Mouse (Mus musculus) heart, embryonic 15.5 days (tissue): ENCODE measurements around the gene Plpp3. TPM values are rescaled to one million over a fixed set of nuclear protein-coding genes. Genes with fewer than 3 reads are reported as not detected.

Experiments used
- ATAC-seq: fragments of 200-750 bp; cut with Nextera tagmentation; replicated peaks from 2 replicates; pipeline ENCODE4 v1.8.0; 2017; ENCODE audit warnings: low read depth, moderate TSS enrichment; ENCODE audit not compliant: insufficient number of reproducible peaks, insufficient read depth, low FRiP score
- H3K27ac ChIP-seq: fragments of 300-500 bp; sonication (generic); 2 replicates; pipeline ENCODE4 v1.5.1; 2015; ENCODE audit warnings: mild to moderate bottlenecking, inconsistent platforms
- H3K27me3 ChIP-seq: fragments of 300-500 bp; sonication (generic); 2 replicates; pipeline ENCODE4 v1.6.1; 2015; ENCODE audit warnings: inconsistent platforms
- H3K36me3 ChIP-seq: fragments of 300-500 bp; sonication (generic); 2 replicates; pipeline ENCODE4 v1.6.1; 2015; ENCODE audit warnings: mild to moderate bottlenecking, inconsistent platforms
- H3K4me1 ChIP-seq: fragments of 300-500 bp; sonication (generic); replicated peaks from 2 replicates; pipeline ENCODE4 v1.6.1; 2015; ENCODE audit warnings: inconsistent platforms
- H3K4me2 ChIP-seq: fragments of 300-500 bp; sonication (generic); 2 replicates; pipeline ENCODE4 v1.6.1; 2015; ENCODE audit warnings: inconsistent platforms, mild to moderate bottlenecking, moderate library complexity
- H3K4me3 ChIP-seq: fragments of 300-500 bp; sonication (generic); 2 replicates; pipeline ENCODE4 v1.5.1; 2015; ENCODE audit warnings: mild to moderate bottlenecking, inconsistent platforms
- H3K9ac ChIP-seq: fragments of 300-500 bp; sonication (generic); 2 replicates; pipeline ENCODE4 v1.6.1; 2015; ENCODE audit warnings: mild to moderate bottlenecking, inconsistent platforms
- H3K9me3 ChIP-seq: fragments of 300-500 bp; sonication (generic); replicated peaks from 2 replicates; pipeline ENCODE4 v1.6.1; 2016; ENCODE audit warnings: inconsistent platforms
- WGBS: fragments of 180-500 bp; shearing (Covaris S2); methylation state at CpG from one replicate; pipeline ENCODE4 v1.1.7; 2015; ENCODE audit warnings: mixed read lengths; 5-methylcytosine and 5-hydroxymethylcytosine counted together
- polyA plus RNA-seq: library from polyadenylated mRNA; unstranded; fragments of >200 nt; fragmentation: Nextera tagmentation; extraction: Ambion mirVana; gene quantifications from 2 replicates; pipeline ENCODE4 v1.2.1, GENCODE M21; 2015

The Plpp3 gene
- polyA plus RNA-seq, 1 experiment from 2014 or later = 35.0 TPM

- peak overlapping the region; percentile 83 for H3K9ac ChIP-seq
- H3K36me3 ChIP-seq = no peaks in the 10 kb centered on the region; the same call in 1 of the 2 replicates
- peak overlapping the region; percentile 84 for H3K4me3 ChIP-seq
- H3K27ac ChIP-seq = peak overlapping the region; percentile 86
- no peak for ATAC-seq
- H3K4me2 ChIP-seq = peak overlapping the region; percentile 77
- no peaks in the 10 kb centered on the region for H3K9me3 ChIP-seq
- 6% methylated on average over 18 of the region's 18 CpGs for WGBS
- H3K4me1 ChIP-seq = peaks cover 13% of the 10 kb centered on the region
- H3K27me3 ChIP-seq = peaks cover 12% of the 10 kb centered on the region; the same call in 1 of the 2 replicates
These were observed 1.7 kb downstream of the Plpp3 start for GRCm38 (mm10) chr4:105158651-105159530.

DNA sequence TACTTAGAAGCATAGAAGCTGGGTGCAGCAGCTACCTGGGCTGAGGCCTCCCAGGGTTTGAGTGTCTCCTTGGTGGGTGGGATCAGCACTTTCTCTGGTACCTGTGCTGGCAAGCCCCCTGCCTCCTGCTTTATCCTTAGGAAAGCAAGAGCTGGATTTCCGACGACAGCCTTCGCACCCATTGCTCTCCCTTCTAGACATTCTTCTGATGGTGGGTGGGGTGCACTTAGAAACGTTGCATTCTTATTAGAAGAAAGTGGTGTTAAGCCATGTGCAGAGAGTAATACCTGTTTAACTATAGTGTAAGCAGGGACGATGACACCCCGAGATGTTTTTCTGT is 2.4 kb downstream of the Plpp3 start:
- Histone ChIP-seq H3K4me3 (peak overlapping the region; percentile 84), H3K4me1 (peaks cover 13% of the 10 kb centered on the region), H3K4me2 (peak overlapping the region; percentile 77), H3K27ac (no peak overlapping the region), H3K9me3 (no peaks in the 10 kb centered on the region), H3K9ac (peak overlapping the region; percentile 83), H3K27me3 (peaks cover 12% of the 10 kb centered on the region; the same call in 1 of the 2 replicates), H3K36me3 (no peaks in the 10 kb centered on the region; the same call in 1 of the 2 replicates)
- WGBS = 31% methylated on average over 6 of the region's 6 CpGs
- ATAC-seq = no peak

GRCm38 (mm10) chr4:105160470-105160869 is 3.3 kb downstream of the Plpp3 start:
- ATAC-seq = no peak
- H3K27me3 ChIP-seq = peaks cover 4% of the 10 kb centered on the region; the same call in 1 of the 2 replicates
- no peaks in the 10 kb centered on the region for H3K9me3 ChIP-seq
- H3K4me2 ChIP-seq = peak overlapping the region; percentile 21; the same call in 1 of the 2 replicates
- H3K4me1 ChIP-seq = peaks cover 13% of the 10 kb centered on the region
- 87% methylated on average over 6 of the region's 6 CpGs for WGBS
- H3K36me3 ChIP-seq = no peaks in the 10 kb centered on the region; the same call in 1 of the 2 replicates
- no peak overlapping the region for H3K27ac ChIP-seq
- no peak overlapping the region for H3K9ac ChIP-seq
- no peak overlapping the region for H3K4me3 ChIP-seq

DNA sequence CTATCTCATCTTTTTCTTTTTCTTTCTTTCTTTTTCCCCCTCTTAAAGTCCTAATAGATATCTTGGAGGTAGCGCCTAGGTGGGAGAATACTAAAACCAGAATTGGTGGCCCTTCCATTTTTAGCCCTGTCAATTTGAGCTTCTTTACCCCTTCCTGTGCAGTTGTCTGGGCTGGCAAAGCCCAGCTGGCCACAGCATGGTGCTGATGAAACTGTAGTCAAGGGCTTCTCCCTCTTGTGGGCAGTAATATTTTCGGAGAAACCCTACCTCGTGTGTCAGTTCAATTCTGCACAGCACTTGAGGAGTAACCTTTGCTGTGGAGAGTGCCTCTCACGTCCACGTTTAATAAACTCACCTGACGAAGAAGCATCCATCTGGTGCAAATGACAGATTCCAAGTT is 4.9 kb downstream of the Plpp3 start:
- ATAC-seq = no peak
- H3K4me3 ChIP-seq = no peak overlapping the region

DNA sequence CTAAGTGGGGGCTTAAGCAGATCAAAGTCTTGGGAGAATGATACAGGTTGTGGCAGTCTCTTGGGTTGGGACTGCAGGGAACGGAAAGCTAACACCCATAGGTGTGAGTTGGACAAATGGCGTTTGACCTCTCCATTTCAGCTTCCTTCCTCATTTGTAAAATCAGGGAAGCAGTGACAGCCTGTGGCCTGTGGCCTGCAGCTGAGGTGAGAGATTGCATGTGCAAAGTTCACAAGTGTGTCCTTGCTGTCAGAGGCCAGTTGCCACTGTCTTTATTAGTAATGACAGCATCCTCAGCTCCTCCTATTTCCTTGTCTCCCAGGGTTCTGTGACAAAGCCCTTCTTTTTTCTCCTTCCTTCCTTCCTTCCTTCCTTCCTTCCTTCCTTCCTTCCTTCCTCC is 5.5 kb downstream of the Plpp3 start:
- 48% methylated on average over 2 of the region's 2 CpGs for WGBS
- no peak overlapping the region for H3K9ac ChIP-seq
- no peaks in the 10 kb centered on the region for H3K9me3 ChIP-seq

More for the DNA sequence above, 4.9 kb downstream of the Plpp3 start:
- H3K9me3 ChIP-seq = no peaks in the 10 kb centered on the region
- no peak overlapping the region for H3K4me2 ChIP-seq
- H3K36me3 ChIP-seq = no peaks in the 10 kb centered on the region; the same call in 1 of the 2 replicates
- H3K9ac ChIP-seq = no peak overlapping the region
- peaks cover 3% of the 10 kb centered on the region; the same call in 1 of the 2 replicates for H3K27me3 ChIP-seq
- WGBS = 74% methylated on average over 6 of the region's 6 CpGs
- H3K27ac ChIP-seq = no peak overlapping the region
- H3K4me1 ChIP-seq = peaks cover 13% of the 10 kb centered on the region

DNA sequence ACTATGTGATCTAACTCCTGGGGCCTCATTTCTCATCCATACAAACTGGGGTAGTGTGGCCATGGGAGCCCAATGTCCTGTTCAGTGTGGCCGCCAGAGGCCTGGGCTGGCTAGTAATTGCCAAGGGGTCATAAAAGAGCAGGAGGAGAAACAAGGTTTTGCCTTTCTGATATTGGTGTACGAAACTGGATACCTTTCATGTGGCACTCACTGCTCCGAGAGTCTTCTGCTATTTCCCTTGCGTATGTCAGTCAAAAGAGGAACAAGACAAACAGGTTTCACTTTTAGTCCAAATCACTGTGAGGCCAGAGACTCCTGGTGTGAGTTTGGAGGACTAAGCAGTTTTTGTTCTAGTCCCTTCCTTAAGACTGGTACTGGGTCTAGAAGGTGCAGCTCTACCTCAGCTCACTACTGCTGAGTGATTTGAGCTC is 6.8 kb downstream of the Plpp3 start:
- no peak overlapping the region for H3K27ac ChIP-seq
- H3K9ac ChIP-seq = no peak overlapping the region
- H3K4me3 ChIP-seq = no peak overlapping the region
- ATAC-seq = no peak
- H3K36me3 ChIP-seq = no peaks in the 10 kb centered on the region; the same call in 1 of the 2 replicates
- H3K9me3 ChIP-seq = no peaks in the 10 kb centered on the region
- peaks cover 8% of the 10 kb centered on the region for H3K4me1 ChIP-seq
- H3K4me2 ChIP-seq = no peak overlapping the region
- WGBS = 76% methylated on average over 4 of the region's 4 CpGs
- H3K27me3 ChIP-seq = peaks cover 3% of the 10 kb centered on the region; the same call in 1 of the 2 replicates

More for the DNA sequence above, 5.5 kb downstream of the Plpp3 start:
- Histone ChIP-seq H3K4me3 (no peak overlapping the region), H3K4me1 (peaks cover 13% of the 10 kb centered on the region), H3K27ac (no peak overlapping the region), H3K36me3 (no peaks in the 10 kb centered on the region; the same call in 1 of the 2 replicates), H3K27me3 (peaks cover 3% of the 10 kb centered on the region; the same call in 1 of the 2 replicates), H3K4me2 (no peak overlapping the region)
- no peak for ATAC-seq

DNA sequence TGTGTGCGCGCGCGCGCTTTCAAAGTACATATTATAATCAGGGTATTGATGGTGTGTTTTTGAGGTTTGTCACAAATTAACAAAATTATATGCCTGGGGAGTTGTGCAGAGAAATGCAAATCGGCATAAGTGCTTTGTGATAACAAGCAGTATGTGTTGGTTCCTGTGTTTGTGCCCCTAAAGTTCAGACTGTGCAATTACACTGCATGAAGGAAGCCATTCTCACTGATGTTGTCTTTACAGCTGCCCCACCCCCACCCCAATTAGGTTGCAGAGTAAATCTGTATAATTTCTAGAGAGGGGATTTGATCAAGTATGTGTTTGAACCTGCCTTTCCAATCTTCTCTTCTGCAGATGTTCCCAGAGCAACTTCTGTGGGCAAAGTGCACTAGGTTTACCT is 7.8 kb downstream of the Plpp3 start:
- H3K36me3 ChIP-seq = no peaks in the 10 kb centered on the region; the same call in 1 of the 2 replicates
- 96% methylated on average over 6 of the region's 6 CpGs for WGBS
- no peak for ATAC-seq

GRCm38 (mm10) chr4:105169093-105169571 is 12.0 kb downstream of the Plpp3 start:
- Histone ChIP-seq H3K9me3 (no peaks in the 10 kb centered on the region), H3K36me3 (no peaks in the 10 kb centered on the region), H3K9ac (no peak overlapping the region), H3K4me2 (no peak overlapping the region), H3K4me3 (no peak overlapping the region), H3K27me3 (no peaks in the 10 kb centered on the region), H3K27ac (no peak overlapping the region), H3K4me1 (no peaks in the 10 kb centered on the region)
- 68% methylated on average over 7 of the region's 7 CpGs for WGBS
- no peak for ATAC-seq

More for the DNA sequence above, 7.8 kb downstream of the Plpp3 start:
- Histone ChIP-seq H3K27ac (no peak overlapping the region), H3K9me3 (no peaks in the 10 kb centered on the region), H3K27me3 (no peaks in the 10 kb centered on the region), H3K4me1 (no peaks in the 10 kb centered on the region), H3K4me3 (no peak overlapping the region), H3K9ac (no peak overlapping the region), H3K4me2 (no peak overlapping the region)

DNA sequence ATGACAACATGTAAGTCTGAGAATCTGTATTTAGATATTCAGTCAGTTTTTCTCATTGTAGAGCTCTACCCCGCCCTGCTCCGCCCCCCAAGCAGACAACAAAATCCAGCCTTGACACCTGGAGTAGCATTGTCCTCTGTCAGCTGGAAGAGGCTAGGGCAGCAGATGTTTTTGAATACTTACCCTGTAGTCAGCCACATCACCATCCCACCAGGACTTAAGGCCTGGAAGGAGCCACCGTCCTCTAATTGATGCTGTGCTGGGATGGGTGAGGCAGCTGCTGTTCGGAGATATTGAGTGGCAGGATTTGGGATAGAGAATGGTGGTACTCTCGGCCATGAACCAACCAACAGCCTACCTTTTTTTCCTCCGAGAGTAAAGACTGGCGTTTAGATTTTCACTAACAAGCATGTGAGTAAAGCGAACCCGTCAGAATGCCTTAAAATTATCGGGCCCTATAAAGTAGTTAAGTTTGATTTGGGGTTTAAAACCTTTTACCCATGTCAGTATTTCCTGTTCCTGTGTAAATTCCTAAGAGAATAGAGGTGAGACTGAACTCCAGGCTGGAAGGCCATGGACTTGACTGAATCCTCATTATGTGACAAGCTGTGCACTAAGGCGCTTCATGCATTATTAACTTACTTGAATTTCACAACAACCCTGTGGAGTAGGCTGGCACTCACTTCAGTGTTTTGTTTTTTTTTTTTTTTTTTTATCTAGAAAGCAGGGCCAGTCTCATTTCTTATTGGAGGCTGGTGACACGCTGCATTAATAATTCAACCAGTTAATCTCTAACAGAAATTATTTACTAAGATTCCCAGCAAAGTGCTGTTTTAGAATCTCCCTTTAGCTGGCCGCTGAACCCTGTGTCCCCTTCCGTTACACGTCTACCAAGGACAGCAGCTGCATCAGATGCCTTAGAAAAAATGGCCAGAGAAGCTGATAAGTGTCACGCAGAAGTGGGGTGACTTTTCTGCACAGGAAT is 13.0 kb downstream of the Plpp3 start:
- Histone ChIP-seq H3K36me3 (no peaks in the 10 kb centered on the region), H3K9ac (no peak overlapping the region), H3K27me3 (no peaks in the 10 kb centered on the region), H3K9me3 (no peaks in the 10 kb centered on the region), H3K4me1 (no peaks in the 10 kb centered on the region), H3K27ac (no peak overlapping the region), H3K4me2 (no peak overlapping the region), H3K4me3 (no peak overlapping the region)
- ATAC-seq = no peak
- 64% methylated on average over 16 of the region's 16 CpGs for WGBS

DNA sequence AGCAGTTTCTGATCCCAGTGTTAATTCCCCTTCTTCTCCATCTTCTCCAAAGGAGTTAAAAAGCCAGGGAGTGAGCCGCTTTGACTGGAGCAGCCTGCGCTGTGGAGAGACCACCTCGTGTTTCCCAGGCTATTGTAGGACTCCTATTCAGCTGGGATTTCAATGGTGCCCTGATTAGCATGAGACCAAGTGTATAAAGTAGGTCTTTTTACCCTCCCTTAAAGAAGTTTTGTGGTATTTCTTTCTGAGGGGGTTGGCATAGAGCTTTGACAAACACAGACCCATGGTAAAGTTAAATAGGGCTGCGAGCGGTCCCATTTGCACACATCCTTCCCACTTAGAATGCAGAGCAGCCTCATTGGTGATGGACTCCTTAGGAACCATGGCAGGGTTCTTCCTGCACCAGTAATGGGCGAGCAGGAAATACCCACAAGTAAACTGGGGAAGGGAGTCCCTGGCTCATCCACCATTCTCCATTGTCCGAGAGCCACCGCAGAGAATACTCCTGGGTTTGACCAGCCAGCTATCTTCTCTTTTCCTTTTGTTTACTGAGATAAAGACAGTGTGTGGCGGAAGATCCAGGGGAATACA is 13.8 kb downstream of the Plpp3 start:
- Histone ChIP-seq H3K27ac (no peak overlapping the region), H3K27me3 (no peaks in the 10 kb centered on the region), H3K4me3 (no peak overlapping the region), H3K4me2 (no peak overlapping the region), H3K36me3 (no peaks in the 10 kb centered on the region), H3K4me1 (no peaks in the 10 kb centered on the region), H3K9me3 (no peaks in the 10 kb centered on the region), H3K9ac (no peak overlapping the region)
- no peak for ATAC-seq
- 61% methylated on average over 9 of the region's 9 CpGs for WGBS
